Mouse (Mus musculus) urinary bladder, postnatal 36 days (tissue): ENCODE measurements around the gene Ankrd6.
A peak's percentile ranks its signal among the peaks of the same experiment; 100 is the strongest.

Experiments used
- DNase-seq, 2 experiments: peaks; one replicate each; pipeline ENCODE4 v3.0.0; 2022; ENCODE audit warnings: low spot score in 2 of 2, mixed read lengths in 1 of 2

The Ankrd6 gene

GRCm38 (mm10) chr4:32862011-32862750 is 88.5 kb downstream of the Ankrd6 start:
- DNase-seq: no peak

- no peak for DNase-seq
Measured at GRCm38 (mm10) chr4:32860184-32860965, 90.3 kb downstream of the Ankrd6 start.

- DNase-seq: no peak
Measured at GRCm38 (mm10) chr4:32855580-32855979, 95.1 kb downstream of the Ankrd6 start.

- DNase-seq: no peak
Measured at GRCm38 (mm10) chr4:32854956-32855355, 95.7 kb downstream of the Ankrd6 start.

- DNase-seq: no peak
Measured at GRCm38 (mm10) chr4:32853609-32854188, 96.9 kb downstream of the Ankrd6 start.

- no peak for DNase-seq
Measured at GRCm38 (mm10) chr4:32852819-32853218, 97.8 kb downstream of the Ankrd6 start.

- DNase-seq: no peak
Measured at GRCm38 (mm10) chr4:32852294-32852693, 98.3 kb downstream of the Ankrd6 start.

GRCm38 (mm10) chr4:32838401-32838800 is 112.2 kb downstream of the Ankrd6 start:
- no peak for DNase-seq

- DNase-seq: no peak
Measured at GRCm38 (mm10) chr4:32836071-32836470, 114.6 kb downstream of the Ankrd6 start.

GRCm38 (mm10) chr4:32834541-32834940 is 116.1 kb downstream of the Ankrd6 start:
- no peak for DNase-seq

GRCm38 (mm10) chr4:32833494-32834282 is 117.0 kb downstream of the Ankrd6 start:
- DNase-seq: no peak

GRCm38 (mm10) chr4:32829316-32829715 is 121.3 kb downstream of the Ankrd6 start:
- DNase-seq: no peak

GRCm38 (mm10) chr4:32828385-32829077 is 122.1 kb downstream of the Ankrd6 start:
- DNase-seq: no peak

GRCm38 (mm10) chr4:32826925-32827324 is 123.7 kb downstream of the Ankrd6 start:
- no peak for DNase-seq

- DNase-seq: no peak
Measured at GRCm38 (mm10) chr4:32824254-32824653, 126.4 kb downstream of the Ankrd6 start.

- no peak for DNase-seq
Measured at GRCm38 (mm10) chr4:32820676-32821075, 130.0 kb downstream of the Ankrd6 start.

- DNase-seq: no peak
Measured at GRCm38 (mm10) chr4:32817478-32817877, 133.2 kb downstream of the Ankrd6 start.

- no peak for DNase-seq
Measured at GRCm38 (mm10) chr4:32800577-32801170, 150.0 kb downstream of the Ankrd6 start.

GRCm38 (mm10) chr4:32799966-32800576 is 150.6 kb downstream of the Ankrd6 start, which contains the start of gene Lyrm2:
Lyrm2 (plus strand) TSS chr4:32800253.
- DNase-seq: peak; percentile 73 to 83

GRCm38 (mm10) chr4:32798976-32799375 is 151.7 kb downstream of the Ankrd6 start:
- no peak for DNase-seq
